Mouse (Mus musculus): ENCODE data around the gene Prpf39. TPM values are rescaled to one million over a fixed set of nuclear protein-coding genes. Genes with fewer than 3 reads are reported as not detected.
A peak's percentile ranks its signal among the peaks of the same experiment; 100 is the strongest.

The Prpf39 gene
- polyA plus RNA-seq (2015; fragmentation: Nextera tagmentation; extraction: Ambion mirVana) = 14.0 and 14.6 TPM in 2 replicates

DNA sequence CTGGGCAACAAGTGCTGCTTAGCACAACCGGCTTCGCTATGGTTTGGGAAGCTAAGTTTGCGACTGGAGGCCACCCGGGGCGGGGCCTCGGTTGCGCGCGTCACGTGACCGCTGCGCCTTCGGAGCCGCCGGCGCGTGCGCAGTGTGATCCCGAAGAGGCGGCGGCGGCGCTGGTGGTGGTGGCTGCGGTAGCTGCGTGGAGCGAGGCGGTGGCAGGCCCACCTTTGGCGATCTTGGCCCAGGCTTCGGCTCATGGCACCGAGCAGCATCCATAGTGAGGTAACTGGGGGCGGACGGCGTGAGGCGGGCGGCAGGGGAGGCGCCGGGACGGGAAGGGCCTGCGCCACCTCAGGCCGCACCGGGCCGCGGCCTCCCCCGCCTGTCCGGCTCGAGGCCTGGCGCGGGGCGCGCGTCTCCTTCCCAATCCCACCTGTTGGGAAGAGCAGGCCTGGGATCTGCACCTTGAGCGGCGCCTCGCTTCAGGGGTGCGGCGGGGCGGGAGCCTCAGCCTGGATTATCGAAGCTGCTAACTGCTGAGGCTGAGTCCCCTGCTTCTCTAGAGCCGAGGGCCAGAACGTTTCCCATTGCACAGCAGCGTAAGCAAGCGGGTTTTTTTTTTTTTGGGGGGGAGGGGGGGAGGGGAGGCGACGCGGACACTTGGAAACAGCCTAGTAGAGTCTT lies at the start of gene Prpf39:
Gene Prpf39, plus strand, starts transcription at position 144 of the 681 bp plus-strand sequence.
- no peaks in the 10 kb centered on the region for H3K27me3 ChIP-seq (replicated peaks; ENCODE audit: control insufficient read depth, insufficient read depth, low read length)
- peak within 1 kb of the TSS; percentile 70 for H3K4me2 ChIP-seq (replicated peaks; ENCODE audit: low read depth)
- peak; percentile 93 for ATAC-seq
- H3K4me1 ChIP-seq (replicated peaks; ENCODE audit: control insufficient read depth, insufficient read depth, low read length) = 0 out of 2 replicates have a peak, but pooled peaks cover 3% of the 10 kb centered on the region
- under 1% methylated on average over 65 of the region's 65 CpGs for WGBS
- peak within 1 kb of the TSS; percentile 91 for H3K4me3 ChIP-seq (ENCODE audit: low read depth, low read length)
- H3K9me3 ChIP-seq (ENCODE audit: control insufficient read depth) = no peaks in the 10 kb centered on the region
- peak within 1 kb of the TSS; percentile 91 for H3K9ac ChIP-seq (ENCODE audit: low read depth, low read length)
- peak; percentile 28; the same call in 1 of the 2 replicates for TF ChIP-seq CTCF (IDR thresholded peaks at IDR 0.05; ENCODE audit: low read depth)
- H3K27ac ChIP-seq (ENCODE audit: low read depth, low read length) = peak within 1 kb of the TSS; percentile 88
- no peaks in the 10 kb centered on the region for H3K36me3 ChIP-seq (ENCODE audit: control insufficient read depth, insufficient read depth)

DNA sequence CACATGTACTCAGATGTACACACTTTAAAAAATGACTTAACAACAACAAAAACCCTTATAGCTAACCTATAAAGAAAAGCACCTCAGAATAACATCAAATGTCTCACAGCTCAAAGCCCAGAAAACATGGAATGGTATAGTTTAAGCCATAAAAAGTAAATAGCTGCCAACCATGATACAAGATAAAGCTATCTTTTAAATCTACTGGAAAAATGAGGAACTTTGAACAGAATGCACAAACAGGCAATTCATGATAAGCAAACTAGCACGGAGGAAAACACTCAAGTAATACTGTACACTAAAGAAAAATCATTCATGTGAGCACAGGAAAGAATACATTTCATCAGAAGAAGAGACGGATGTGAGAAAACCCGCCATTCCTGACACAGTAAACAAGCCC lies 28.4 kb upstream of the Prpf39 start:
- 81% methylated on average over 3 of the region's 3 CpGs for WGBS
- Histone ChIP-seq H3K27ac (ENCODE audit: low read depth, low read length) (no peak overlapping the region), H3K27me3 (replicated peaks; ENCODE audit: control insufficient read depth, insufficient read depth, low read length) (no peaks in the 10 kb centered on the region), H3K4me3 (ENCODE audit: low read depth, low read length) (no peak overlapping the region), H3K9ac (ENCODE audit: low read depth, low read length) (no peak overlapping the region), H3K9me3 (ENCODE audit: control insufficient read depth) (no peaks in the 10 kb centered on the region), H3K36me3 (ENCODE audit: control insufficient read depth, insufficient read depth) (peaks cover 46% of the 10 kb centered on the region), H3K4me1 (replicated peaks; ENCODE audit: control insufficient read depth, insufficient read depth, low read length) (no peaks in the 10 kb centered on the region), H3K4me2 (replicated peaks; ENCODE audit: low read depth) (no peak overlapping the region)
- TF ChIP-seq CTCF (IDR thresholded peaks at IDR 0.05; ENCODE audit: low read depth) = no peak
- no peak for ATAC-seq

DNA sequence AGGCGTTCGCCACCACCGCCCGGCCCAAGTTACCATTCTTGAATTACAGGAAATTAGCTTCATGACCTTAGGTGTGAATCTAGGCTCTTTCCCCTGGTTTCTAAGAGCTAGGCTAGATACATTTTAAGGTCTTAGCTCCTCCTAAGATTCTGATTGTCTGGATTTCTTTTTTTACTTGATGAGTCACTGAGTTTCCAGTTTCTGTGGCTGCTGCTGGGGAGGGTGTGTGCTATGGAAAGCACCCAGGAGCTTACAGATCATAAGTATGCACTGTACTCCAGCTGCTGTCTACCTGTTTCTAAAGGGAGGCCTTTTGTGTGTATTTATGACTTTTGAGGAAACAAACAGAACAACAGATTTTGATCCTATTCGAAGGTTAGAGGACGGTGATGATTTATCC lies 13.3 kb upstream of the Prpf39 start:
- H3K4me2 ChIP-seq (replicated peaks; ENCODE audit: low read depth) = no peak overlapping the region
- H3K27me3 ChIP-seq (replicated peaks; ENCODE audit: control insufficient read depth, insufficient read depth, low read length) = no peaks in the 10 kb centered on the region
- no peak overlapping the region for H3K9ac ChIP-seq (ENCODE audit: low read depth, low read length)
- no peaks in the 10 kb centered on the region for H3K9me3 ChIP-seq (ENCODE audit: control insufficient read depth)
- 96% methylated on average over 6 of the region's 6 CpGs for WGBS
- no peak overlapping the region for H3K4me3 ChIP-seq (ENCODE audit: low read depth, low read length)
- H3K27ac ChIP-seq (ENCODE audit: low read depth, low read length) = no peak overlapping the region
- no peak for ATAC-seq
- TF ChIP-seq CTCF (IDR thresholded peaks at IDR 0.05; ENCODE audit: low read depth) = no peak
- H3K4me1 ChIP-seq (replicated peaks; ENCODE audit: control insufficient read depth, insufficient read depth, low read length) = no peaks in the 10 kb centered on the region
- peaks cover 9% of the 10 kb centered on the region; the same call in 1 of the 2 replicates for H3K36me3 ChIP-seq (ENCODE audit: control insufficient read depth, insufficient read depth)

DNA sequence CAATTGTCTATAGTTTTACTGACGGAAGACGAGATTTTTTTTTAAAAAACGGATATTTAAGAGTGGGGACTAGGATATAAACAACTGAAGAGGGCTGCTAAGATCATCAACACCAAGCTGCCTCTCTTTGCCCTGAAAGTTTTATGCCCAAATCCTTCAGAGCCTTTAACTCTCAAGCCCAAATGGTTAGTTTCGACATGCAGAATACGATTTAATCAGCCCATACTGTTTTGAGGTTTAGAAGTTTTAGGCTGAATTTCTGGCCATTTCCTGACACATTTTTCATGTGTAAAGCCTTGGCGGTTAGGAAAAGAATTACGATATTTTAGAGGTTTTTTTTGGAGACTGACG lies 319 bp upstream of the Prpf39 start:
- Histone ChIP-seq H3K27me3 (replicated peaks; ENCODE audit: control insufficient read depth, insufficient read depth, low read length) (no peaks in the 10 kb centered on the region), H3K9me3 (ENCODE audit: control insufficient read depth) (no peaks in the 10 kb centered on the region), H3K4me3 (ENCODE audit: low read depth, low read length) (peak overlapping the region; percentile 91), H3K36me3 (ENCODE audit: control insufficient read depth, insufficient read depth) (no peaks in the 10 kb centered on the region), H3K4me2 (replicated peaks; ENCODE audit: low read depth) (peak overlapping the region; percentile 70), H3K4me1 (replicated peaks; ENCODE audit: control insufficient read depth, insufficient read depth, low read length) (0 out of 2 replicates have a peak, but pooled peaks cover 3% of the 10 kb centered on the region), H3K27ac (ENCODE audit: low read depth, low read length) (no peak overlapping the region), H3K9ac (ENCODE audit: low read depth, low read length) (peak overlapping the region; percentile 91)
- ATAC-seq = no peak
- 47% methylated on average over 8 of the region's 8 CpGs for WGBS
- TF ChIP-seq CTCF (IDR thresholded peaks at IDR 0.05; ENCODE audit: low read depth) = no peak

DNA sequence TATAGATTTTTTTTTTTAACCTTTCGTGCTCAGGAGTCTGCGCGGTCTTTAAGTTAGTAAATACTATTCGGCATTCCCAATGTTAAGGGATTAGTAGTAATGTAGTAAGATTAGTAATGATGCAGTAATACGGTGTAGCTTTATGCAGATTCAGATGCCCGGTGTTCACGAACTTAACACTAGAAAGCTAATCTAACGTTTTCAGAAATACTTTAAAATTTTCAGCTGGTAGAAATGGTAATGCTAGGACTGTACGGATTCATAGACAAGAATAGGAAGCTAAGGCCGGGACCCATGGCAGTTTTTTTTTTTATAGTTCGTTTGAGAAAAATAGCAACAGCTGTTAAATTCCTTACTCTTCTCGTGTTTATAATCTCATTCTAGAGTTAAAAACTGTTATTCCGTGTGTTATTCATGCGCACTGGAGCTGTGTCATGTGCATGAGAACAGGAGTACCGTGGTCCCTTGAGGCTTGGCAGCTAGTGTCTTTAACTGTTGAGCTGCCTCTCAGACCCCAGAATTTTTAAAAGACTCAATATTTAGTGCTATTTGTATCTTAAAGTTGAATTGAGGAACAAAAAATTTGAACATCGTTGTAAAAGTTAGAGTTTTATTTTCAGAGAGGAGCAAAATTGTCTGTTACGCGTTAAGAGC lies 886 bp downstream of the Prpf39 start:
- peak overlapping the region; percentile 91 for H3K9ac ChIP-seq (ENCODE audit: low read depth, low read length)
- no peak for ATAC-seq
- H3K27ac ChIP-seq (ENCODE audit: low read depth, low read length) = peak overlapping the region; percentile 88; the same call in 1 of the 2 replicates

DNA sequence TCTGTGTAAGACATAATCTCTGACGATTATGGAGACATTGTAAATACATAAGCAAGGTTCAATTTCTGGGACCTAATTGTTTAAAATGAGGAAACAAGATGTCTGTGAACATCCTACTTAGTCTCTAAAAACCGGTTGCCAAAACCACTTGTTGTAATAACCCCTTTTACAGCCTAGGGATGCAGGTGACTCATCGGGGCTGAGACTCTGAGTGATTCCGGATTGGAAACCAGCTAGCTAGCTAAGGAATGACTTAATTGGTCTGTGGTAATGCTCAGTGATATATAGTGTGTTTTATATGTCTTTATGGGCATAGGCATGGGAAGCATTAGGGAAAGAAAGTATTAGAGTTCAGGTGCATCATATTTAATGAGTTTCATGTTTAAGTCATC lies 1.4 kb downstream of the Prpf39 start:
- no peak overlapping the region for H3K9ac ChIP-seq (ENCODE audit: low read depth, low read length)

More for the DNA sequence above, 886 bp downstream of the Prpf39 start:
- H3K27me3 ChIP-seq (replicated peaks; ENCODE audit: control insufficient read depth, insufficient read depth, low read length) = no peaks in the 10 kb centered on the region
- no peak for TF ChIP-seq CTCF (IDR thresholded peaks at IDR 0.05; ENCODE audit: low read depth)
- WGBS = 9% methylated on average over 18 of the region's 18 CpGs
- no peaks in the 10 kb centered on the region for H3K9me3 ChIP-seq (ENCODE audit: control insufficient read depth)
- H3K36me3 ChIP-seq (ENCODE audit: control insufficient read depth, insufficient read depth) = peaks cover 2% of the 10 kb centered on the region; the same call in 1 of the 2 replicates
- H3K4me2 ChIP-seq (replicated peaks; ENCODE audit: low read depth) = peak overlapping the region; percentile 70
- peak overlapping the region; percentile 91 for H3K4me3 ChIP-seq (ENCODE audit: low read depth, low read length)
- H3K4me1 ChIP-seq (replicated peaks; ENCODE audit: control insufficient read depth, insufficient read depth, low read length) = 0 out of 2 replicates have a peak, but pooled peaks cover 3% of the 10 kb centered on the region

More for the DNA sequence above, 1.4 kb downstream of the Prpf39 start:
- Histone ChIP-seq H3K9me3 (ENCODE audit: control insufficient read depth) (no peaks in the 10 kb centered on the region), H3K4me1 (replicated peaks; ENCODE audit: control insufficient read depth, insufficient read depth, low read length) (0 out of 2 replicates have a peak, but pooled peaks cover 3% of the 10 kb centered on the region), H3K4me3 (ENCODE audit: low read depth, low read length) (peak overlapping the region; percentile 91), H3K4me2 (replicated peaks; ENCODE audit: low read depth) (peak overlapping the region; percentile 70), H3K36me3 (ENCODE audit: control insufficient read depth, insufficient read depth) (peaks cover 7% of the 10 kb centered on the region; the same call in 1 of the 2 replicates), H3K27me3 (replicated peaks; ENCODE audit: control insufficient read depth, insufficient read depth, low read length) (no peaks in the 10 kb centered on the region), H3K27ac (ENCODE audit: low read depth, low read length) (no peak overlapping the region)
- no peak for TF ChIP-seq CTCF (IDR thresholded peaks at IDR 0.05; ENCODE audit: low read depth)
- 9% methylated on average over 4 of the region's 4 CpGs for WGBS
- 0 out of 2 replicates have a peak, but pooled peaks have one; percentile 50 for ATAC-seq
